Mouse (Mus musculus): ENCODE results near the gene Vmn2r94. TPM values are rescaled to one million over a fixed set of nuclear protein-coding genes. Genes with fewer than 3 reads are reported as not detected.

The Vmn2r94 gene
- polyA plus RNA-seq (2011; ENCODE audit: insufficient read depth, insufficient read length, low read depth, missing spikeins), result 0.26 TPM in 1 of 2 replicates, not detected in the other

- H3K27me3 ChIP-seq (ENCODE audit: control insufficient read depth, insufficient read depth, low read length, poor library complexity, severe bottlenecking), result no peaks in the 10 kb centered on the region
- no peak within 1 kb of the TSS for H3K9ac ChIP-seq (ENCODE audit: low read depth, poor library complexity, severe bottlenecking)
- H3K9me3 ChIP-seq (replicated peaks; ENCODE audit: control insufficient read depth, insufficient read depth, low read length, poor library complexity, severe bottlenecking), result no peaks in the 10 kb centered on the region
- no peak within 1 kb of the TSS for H3K4me3 ChIP-seq (ENCODE audit: low read depth, low read length)
- H3K27ac ChIP-seq (ENCODE audit: insufficient read depth, low read length), result no peak within 1 kb of the TSS
- no peak for TF ChIP-seq POLR2A (IDR thresholded peaks at IDR 0.05; ENCODE audit: insufficient read depth, low read length)
- no peak for TF ChIP-seq CTCF (IDR thresholded peaks at IDR 0.05; ENCODE audit: low read depth, low read length)
- no peak for TF ChIP-seq EP300 (IDR thresholded peaks at IDR 0.05; ENCODE audit: insufficient read depth, low read depth, low read length)
- H3K4me1 ChIP-seq (ENCODE audit: control insufficient read depth, insufficient read depth, low read length), result no peaks in the 10 kb centered on the region
- no peaks in the 10 kb centered on the region for H3K36me3 ChIP-seq (ENCODE audit: control insufficient read depth, insufficient read depth, low read length, poor library complexity, severe bottlenecking)
Observed at GRCm38 (mm10) chr17:18277656-18278055, at the start of gene Vmn2r94. Gene Vmn2r94 (minus strand): TSS chr17:18277756.

GRCm38 (mm10) chr17:18323031-18323430 is 45.5 kb upstream of the Vmn2r94 start:
- no peak overlapping the region for H3K9ac ChIP-seq (ENCODE audit: low read depth, poor library complexity, severe bottlenecking)
- H3K4me1 ChIP-seq (ENCODE audit: control insufficient read depth, insufficient read depth, low read length), result no peaks in the 10 kb centered on the region
- no peaks in the 10 kb centered on the region for H3K9me3 ChIP-seq (replicated peaks; ENCODE audit: control insufficient read depth, insufficient read depth, low read length, poor library complexity, severe bottlenecking)
- no peak overlapping the region for H3K27ac ChIP-seq (ENCODE audit: insufficient read depth, low read length)
- no peaks in the 10 kb centered on the region for H3K36me3 ChIP-seq (ENCODE audit: control insufficient read depth, insufficient read depth, low read length, poor library complexity, severe bottlenecking)
- H3K4me3 ChIP-seq (ENCODE audit: low read depth, low read length), result no peak overlapping the region
- H3K27me3 ChIP-seq (ENCODE audit: control insufficient read depth, insufficient read depth, low read length, poor library complexity, severe bottlenecking), result no peaks in the 10 kb centered on the region
- TF ChIP-seq POLR2A (IDR thresholded peaks at IDR 0.05; ENCODE audit: insufficient read depth, low read length) (no peak), CTCF (IDR thresholded peaks at IDR 0.05; ENCODE audit: low read depth, low read length) (no peak), EP300 (IDR thresholded peaks at IDR 0.05; ENCODE audit: insufficient read depth, low read depth, low read length) (no peak)

- H3K9ac ChIP-seq (ENCODE audit: low read depth, poor library complexity, severe bottlenecking), result no peak within 1 kb of the TSS
Observed at GRCm38 (mm10) chr17:18297799-18298198, 20.2 kb upstream of the Vmn2r94 start, which contains the start of gene Vmn2r93. Gene Vmn2r93 (plus strand): TSS chr17:18298099.

GRCm38 (mm10) chr17:18236931-18237330 is 40.6 kb downstream of the Vmn2r94 start:
- H3K9ac ChIP-seq (ENCODE audit: low read depth, poor library complexity, severe bottlenecking), result no peak overlapping the region
- H3K4me1 ChIP-seq (ENCODE audit: control insufficient read depth, insufficient read depth, low read length), result no peaks in the 10 kb centered on the region
- TF ChIP-seq CTCF (IDR thresholded peaks at IDR 0.05; ENCODE audit: low read depth, low read length), result no peak
- TF ChIP-seq POLR2A (IDR thresholded peaks at IDR 0.05; ENCODE audit: insufficient read depth, low read length), result no peak
- no peak for TF ChIP-seq EP300 (IDR thresholded peaks at IDR 0.05; ENCODE audit: insufficient read depth, low read depth, low read length)
- no peaks in the 10 kb centered on the region for H3K27me3 ChIP-seq (ENCODE audit: control insufficient read depth, insufficient read depth, low read length, poor library complexity, severe bottlenecking)
- no peak overlapping the region for H3K27ac ChIP-seq (ENCODE audit: insufficient read depth, low read length)
- H3K4me3 ChIP-seq (ENCODE audit: low read depth, low read length), result no peak overlapping the region
- peaks cover 4% of the 10 kb centered on the region; the same call in 1 of the 2 replicates for H3K9me3 ChIP-seq (replicated peaks; ENCODE audit: control insufficient read depth, insufficient read depth, low read length, poor library complexity, severe bottlenecking)
- H3K36me3 ChIP-seq (ENCODE audit: control insufficient read depth, insufficient read depth, low read length, poor library complexity, severe bottlenecking), result no peaks in the 10 kb centered on the region

More at GRCm38 (mm10) chr17:18297799-18298198, 20.2 kb upstream of the Vmn2r94 start, which contains the start of gene Vmn2r93:
- no peaks in the 10 kb centered on the region for H3K27me3 ChIP-seq (ENCODE audit: control insufficient read depth, insufficient read depth, low read length, poor library complexity, severe bottlenecking)
- TF ChIP-seq CTCF (IDR thresholded peaks at IDR 0.05; ENCODE audit: low read depth, low read length), result no peak
- no peak for TF ChIP-seq POLR2A (IDR thresholded peaks at IDR 0.05; ENCODE audit: insufficient read depth, low read length)
- TF ChIP-seq EP300 (IDR thresholded peaks at IDR 0.05; ENCODE audit: insufficient read depth, low read depth, low read length), result no peak
- no peaks in the 10 kb centered on the region for H3K4me1 ChIP-seq (ENCODE audit: control insufficient read depth, insufficient read depth, low read length)
- H3K4me3 ChIP-seq (ENCODE audit: low read depth, low read length), result no peak within 1 kb of the TSS
- no peaks in the 10 kb centered on the region for H3K36me3 ChIP-seq (ENCODE audit: control insufficient read depth, insufficient read depth, low read length, poor library complexity, severe bottlenecking)
- H3K9me3 ChIP-seq (replicated peaks; ENCODE audit: control insufficient read depth, insufficient read depth, low read length, poor library complexity, severe bottlenecking), result no peaks in the 10 kb centered on the region
- no peak within 1 kb of the TSS for H3K27ac ChIP-seq (ENCODE audit: insufficient read depth, low read length)

GRCm38 (mm10) chr17:18231996-18232395 is 45.6 kb downstream of the Vmn2r94 start:
- TF ChIP-seq POLR2A (IDR thresholded peaks at IDR 0.05; ENCODE audit: insufficient read depth, low read length), result no peak
- TF ChIP-seq EP300 (IDR thresholded peaks at IDR 0.05; ENCODE audit: insufficient read depth, low read depth, low read length), result no peak
- Histone ChIP-seq H3K27me3 (ENCODE audit: control insufficient read depth, insufficient read depth, low read length, poor library complexity, severe bottlenecking) (no peaks in the 10 kb centered on the region), H3K36me3 (ENCODE audit: control insufficient read depth, insufficient read depth, low read length, poor library complexity, severe bottlenecking) (no peaks in the 10 kb centered on the region), H3K4me3 (ENCODE audit: low read depth, low read length) (no peak overlapping the region), H3K9ac (ENCODE audit: low read depth, poor library complexity, severe bottlenecking) (no peak overlapping the region), H3K4me1 (ENCODE audit: control insufficient read depth, insufficient read depth, low read length) (no peaks in the 10 kb centered on the region), H3K27ac (ENCODE audit: insufficient read depth, low read length) (no peak overlapping the region), H3K9me3 (replicated peaks; ENCODE audit: control insufficient read depth, insufficient read depth, low read length, poor library complexity, severe bottlenecking) (peaks cover 4% of the 10 kb centered on the region; the same call in 1 of the 2 replicates)

GRCm38 (mm10) chr17:18221300-18221699 is 56.3 kb downstream of the Vmn2r94 start:
- TF ChIP-seq CTCF (IDR thresholded peaks at IDR 0.05; ENCODE audit: low read depth, low read length) (no peak), POLR2A (IDR thresholded peaks at IDR 0.05; ENCODE audit: insufficient read depth, low read length) (no peak), EP300 (IDR thresholded peaks at IDR 0.05; ENCODE audit: insufficient read depth, low read depth, low read length) (no peak)
- no peak overlapping the region for H3K9ac ChIP-seq (ENCODE audit: low read depth, poor library complexity, severe bottlenecking)
- no peaks in the 10 kb centered on the region for H3K36me3 ChIP-seq (ENCODE audit: control insufficient read depth, insufficient read depth, low read length, poor library complexity, severe bottlenecking)
- H3K27ac ChIP-seq (ENCODE audit: insufficient read depth, low read length), result no peak overlapping the region
- H3K4me3 ChIP-seq (ENCODE audit: low read depth, low read length), result no peak overlapping the region
- H3K9me3 ChIP-seq (replicated peaks; ENCODE audit: control insufficient read depth, insufficient read depth, low read length, poor library complexity, severe bottlenecking), result peaks cover 3% of the 10 kb centered on the region; the same call in 1 of the 2 replicates
- H3K27me3 ChIP-seq (ENCODE audit: control insufficient read depth, insufficient read depth, low read length, poor library complexity, severe bottlenecking), result no peaks in the 10 kb centered on the region
- no peaks in the 10 kb centered on the region for H3K4me1 ChIP-seq (ENCODE audit: control insufficient read depth, insufficient read depth, low read length)

Other genes with a start within 250 kb of the Vmn2r94 start
- gene Vmn2r124, start 228.3 kb downstream of the Vmn2r94 start, polyA plus RNA-seq (2011; ENCODE audit: insufficient read depth, insufficient read length, low read depth, missing spikeins), result 0.13 and 0.20 TPM in 2 replicates
- gene Vmn2r91, start 192.7 kb downstream of the Vmn2r94 start, polyA plus RNA-seq (2011; ENCODE audit: insufficient read depth, insufficient read length, low read depth, missing spikeins), result not detected in 2 replicates
- not detected in 2 replicates for gene Vmn2r92, start 125.9 kb downstream of the Vmn2r94 start, polyA plus RNA-seq (2011; ENCODE audit: insufficient read depth, insufficient read length, low read depth, missing spikeins)
- not detected in 2 replicates for gene Vmn2r93, start 20.3 kb upstream of the Vmn2r94 start, polyA plus RNA-seq (2011; ENCODE audit: insufficient read depth, insufficient read length, low read depth, missing spikeins)
- gene Vmn2r95, start 146.3 kb upstream of the Vmn2r94 start, polyA plus RNA-seq (2011; ENCODE audit: insufficient read depth, insufficient read length, low read depth, missing spikeins), result not detected in 2 replicates